Mouse (Mus musculus) midbrain, postnatal 0 days (tissue): ENCODE results near the gene Teddm2. TPM values are rescaled to one million over a fixed set of nuclear protein-coding genes. Genes with fewer than 3 reads are reported as not detected.

ENCODE experiments used
- ATAC-seq: fragments of 200-750 bp; cut with Nextera tagmentation; 2 replicates; pipeline ENCODE4 v1.8.0; 2017; ENCODE audit warnings: moderate number of reproducible peaks, mild to moderate bottlenecking, moderate TSS enrichment, moderate library complexity; ENCODE audit not compliant: low FRiP score
- DNase-seq: peaks from one replicate; pipeline ENCODE4 v3.0.0-alpha.2; 2015; ENCODE audit warnings: low spot score
- H3K27ac ChIP-seq: fragments of 300-500 bp; sonication (generic); 2 replicates; pipeline ENCODE4 v1.5.1; 2014; ENCODE audit warnings: low read depth, mild to moderate bottlenecking, low read length, mixed read lengths
- H3K27me3 ChIP-seq: fragments of 300-500 bp; sonication (generic); 2 replicates; pipeline ENCODE4 v1.6.1; 2014; ENCODE audit warnings: low read length, control low read depth, mixed read lengths; ENCODE audit not compliant: insufficient read depth
- H3K36me3 ChIP-seq: fragments of 300-500 bp; sonication (generic); 2 replicates; pipeline ENCODE4 v1.6.1; 2014; ENCODE audit warnings: low read length, control low read depth, mixed read lengths; ENCODE audit not compliant: insufficient read depth
- H3K4me1 ChIP-seq: fragments of 300-500 bp; sonication (generic); 2 replicates; pipeline ENCODE4 v1.6.1; 2014; ENCODE audit warnings: mild to moderate bottlenecking, control low read depth, antibody characterized with exemption, low read length, mixed read lengths; ENCODE audit not compliant: insufficient read depth
- H3K4me2 ChIP-seq: fragments of 300-500 bp; sonication (generic); 2 replicates; pipeline ENCODE4 v1.6.1; 2014; ENCODE audit warnings: low read depth, mild to moderate bottlenecking, low read length, mixed read lengths; ENCODE audit not compliant: poor library complexity, severe bottlenecking
- H3K4me3 ChIP-seq: fragments of 300-500 bp; sonication (generic); 2 replicates; pipeline ENCODE4 v1.5.1; 2014; ENCODE audit warnings: low read depth, mild to moderate bottlenecking, low read length, moderate library complexity
- H3K9ac ChIP-seq: fragments of 300-500 bp; sonication (generic); replicated peaks from 2 replicates; pipeline ENCODE4 v1.6.1; 2014; ENCODE audit warnings: mild to moderate bottlenecking, low read length, moderate library complexity, mixed read lengths; ENCODE audit not compliant: poor library complexity, severe bottlenecking
- H3K9me3 ChIP-seq: fragments of 300-500 bp; sonication (generic); 2 replicates; pipeline ENCODE4 v1.6.1; 2016; ENCODE audit warnings: low read length, control low read depth
- CTCF ChIP-seq: IDR thresholded peaks from 2 replicates; pipeline ENCODE4 v1.5.1; 2016; ENCODE audit warnings: antibody characterized with exemption, mild to moderate bottlenecking
- WGBS: fragments of 180-500 bp; shearing (Covaris S2); extraction: QIAGEN DNeasy Blood & Tissue Kit; methylation state at CpG from one replicate; pipeline ENCODE4 v1.1.7; 2014; 5-methylcytosine and 5-hydroxymethylcytosine counted together
- polyA plus RNA-seq: library from polyadenylated mRNA; unstranded; fragments of >200 nt; fragmentation: Nextera tagmentation; extraction: Ambion mirVana; gene quantifications from 2 replicates; pipeline ENCODE4 v1.2.1, GENCODE M21; 2015
- total RNA-seq: library from RNA; depleted of rRNA; stranded (reverse); fragments of >200 nt; gene quantifications from 2 replicates; pipeline ENCODE4 v1.2.3, GENCODE M21; 2014

Teddm2 gene
- total and polyA plus RNA-seq, 2 experiments from 2014 or later: 0.66 to 1.7 TPM

- TF ChIP-seq CTCF: no peak
- no peaks in the 10 kb centered on the region for H3K27me3 ChIP-seq
- H3K4me3 ChIP-seq: no peak overlapping the region
- H3K27ac ChIP-seq: no peak overlapping the region
- no peaks in the 10 kb centered on the region for H3K4me1 ChIP-seq
- no peak for ATAC-seq
- H3K4me2 ChIP-seq: no peak overlapping the region
- 79% methylated on average over 3 of the region's 3 CpGs for WGBS
- no peak for DNase-seq
- H3K36me3 ChIP-seq: no peaks in the 10 kb centered on the region
- no peaks in the 10 kb centered on the region for H3K9me3 ChIP-seq
- H3K9ac ChIP-seq: no peak overlapping the region
These were observed 18.6 kb upstream of the Teddm2 start for GRCm38 (mm10) chr1:153918521-153919206.

- Histone ChIP-seq H3K9me3 (no peaks in the 10 kb centered on the region), H3K4me3 (no peak overlapping the region), H3K36me3 (peaks cover 9% of the 10 kb centered on the region), H3K27me3 (no peaks in the 10 kb centered on the region), H3K9ac (no peak overlapping the region), H3K27ac (no peak overlapping the region), H3K4me2 (no peak overlapping the region), H3K4me1 (no peaks in the 10 kb centered on the region)
- DNase-seq (no peak), ATAC-seq (no peak)
- no peak for TF ChIP-seq CTCF
- WGBS: 94% methylated on average over 3 of the region's 3 CpGs
These were observed 13.8 kb upstream of the Teddm2 start for GRCm38 (mm10) chr1:153913869-153914268.

DNA sequence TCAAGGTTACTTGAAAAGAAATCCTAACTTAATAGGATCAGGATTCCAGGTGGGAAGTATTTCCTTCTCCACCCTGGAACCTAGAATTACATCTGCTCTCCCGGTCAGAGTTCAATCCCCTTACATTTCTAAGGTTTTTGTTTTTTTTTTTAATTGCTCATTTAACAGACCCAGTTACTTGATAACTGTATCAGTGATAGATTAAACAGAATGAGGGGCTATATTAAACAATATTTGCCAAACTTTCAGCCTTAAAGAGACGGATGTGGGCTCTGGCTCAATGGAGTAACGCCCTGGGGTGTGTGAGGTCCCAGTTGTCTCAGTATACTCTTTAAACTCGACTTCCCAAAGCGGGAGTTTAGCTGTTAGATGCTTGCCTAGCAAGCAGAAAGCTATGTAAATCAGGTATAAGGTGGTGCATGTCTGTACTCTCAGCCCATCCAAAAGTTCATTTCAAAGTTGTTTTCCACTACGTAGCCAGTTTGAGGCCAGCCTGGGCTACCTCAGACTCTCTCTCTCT lies 11.3 kb upstream of the Teddm2 start:
- Histone ChIP-seq H3K36me3 (peaks cover 31% of the 10 kb centered on the region), H3K4me3 (no peak overlapping the region), H3K9ac (no peak overlapping the region), H3K27me3 (no peaks in the 10 kb centered on the region), H3K4me1 (no peaks in the 10 kb centered on the region), H3K9me3 (no peaks in the 10 kb centered on the region), H3K4me2 (no peak overlapping the region), H3K27ac (no peak overlapping the region)
- 88% methylated on average over 6 of the region's 6 CpGs for WGBS
- no peak for TF ChIP-seq CTCF
- ATAC-seq (no peak), DNase-seq (no peak)

- Histone ChIP-seq H3K27me3 (no peaks in the 10 kb centered on the region), H3K36me3 (peaks cover 36% of the 10 kb centered on the region), H3K4me3 (no peak overlapping the region), H3K27ac (no peak overlapping the region), H3K9ac (no peak overlapping the region), H3K4me1 (no peaks in the 10 kb centered on the region), H3K9me3 (no peaks in the 10 kb centered on the region), H3K4me2 (no peak overlapping the region)
- no peak for TF ChIP-seq CTCF
- no peak for ATAC-seq
- 88% methylated on average over 5 of the region's 5 CpGs for WGBS
- DNase-seq: no peak
These were observed 10.4 kb upstream of the Teddm2 start for GRCm38 (mm10) chr1:153910423-153910822.

GRCm38 (mm10) chr1:153909963-153910291 lies 9.9 kb upstream of the Teddm2 start:
- no peak overlapping the region for H3K9ac ChIP-seq
- peaks cover 41% of the 10 kb centered on the region for H3K36me3 ChIP-seq
- DNase-seq: no peak
- no peak overlapping the region for H3K27ac ChIP-seq
- H3K9me3 ChIP-seq: no peaks in the 10 kb centered on the region
- ATAC-seq: no peak
- no peak overlapping the region for H3K4me3 ChIP-seq
- no peak for TF ChIP-seq CTCF
- no peaks in the 10 kb centered on the region for H3K27me3 ChIP-seq
- no peak overlapping the region for H3K4me2 ChIP-seq
- 94% methylated on average over 9 of the region's 9 CpGs for WGBS
- no peaks in the 10 kb centered on the region for H3K4me1 ChIP-seq

DNA sequence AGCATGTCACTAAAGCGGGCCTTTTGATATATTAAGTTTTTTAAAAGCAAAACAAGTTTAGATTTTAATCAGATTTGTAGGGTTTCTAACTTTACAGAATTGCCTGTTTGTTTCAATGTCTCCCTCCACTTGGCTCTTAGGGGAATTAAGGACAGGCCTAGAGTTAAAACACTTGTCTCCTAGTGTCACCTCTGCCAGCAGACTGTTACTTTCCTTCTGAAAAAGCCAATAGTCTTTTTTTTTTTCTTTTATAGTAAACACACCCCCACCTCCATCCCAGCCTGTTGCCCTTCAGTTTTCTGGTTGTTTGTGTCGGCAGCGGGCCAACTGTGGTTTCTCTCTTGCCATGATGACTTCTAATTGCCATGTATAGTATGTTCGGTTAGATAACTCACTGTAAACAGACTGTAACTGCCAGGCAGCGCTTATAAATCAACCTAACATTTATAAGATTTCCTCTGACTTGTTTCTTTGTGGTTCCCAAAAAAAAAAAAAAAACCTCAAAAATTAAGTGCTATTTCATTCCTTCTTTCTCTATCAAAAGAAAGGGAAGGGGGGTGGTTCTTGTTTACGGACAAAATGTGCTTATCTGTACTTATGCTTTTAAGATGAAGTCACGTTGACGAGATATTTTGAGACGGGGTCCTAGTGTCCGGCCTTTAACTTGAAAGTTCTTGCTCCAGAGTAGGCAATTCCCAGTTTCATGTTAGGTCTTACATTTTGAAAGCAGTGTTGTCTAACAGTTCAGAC lies 9.4 kb upstream of the Teddm2 start:
- DNase-seq (no peak), ATAC-seq (no peak)
- no peaks in the 10 kb centered on the region for H3K9me3 ChIP-seq
- WGBS: 92% methylated on average over 10 of the region's 10 CpGs
- H3K4me3 ChIP-seq: no peak overlapping the region
- no peaks in the 10 kb centered on the region for H3K27me3 ChIP-seq
- no peaks in the 10 kb centered on the region for H3K4me1 ChIP-seq
- no peak overlapping the region for H3K9ac ChIP-seq
- peaks cover 46% of the 10 kb centered on the region for H3K36me3 ChIP-seq
- no peak overlapping the region for H3K4me2 ChIP-seq
- H3K27ac ChIP-seq: no peak overlapping the region
- no peak for TF ChIP-seq CTCF
